Mouse (Mus musculus) left cerebral cortex, adult 2 months (tissue): ENCODE measurements around the gene Nrg3. TPM values are rescaled to one million over a fixed set of nuclear protein-coding genes. Genes with fewer than 3 reads are reported as not detected.

Experiments
- DNase-seq, 2 experiments: peaks; one replicate each; pipeline ENCODE4 v3.0.0; 2021 to 2022; ENCODE audit warnings: low spot score in 2 of 2, mixed read lengths in 1 of 2; ENCODE audit errors: extremely low spot score in 1 of 2
- H3K27ac ChIP-seq: fragments of 200-600 bp; 2 replicates; pipeline ENCODE4 v1.8.1; 2022
- H3K4me3 ChIP-seq: fragments of 200-600 bp; 2 replicates; pipeline ENCODE4 v1.8.1; 2022
- CTCF ChIP-seq: fragments of 200-600 bp; IDR thresholded peaks from 2 replicates; pipeline ENCODE4 v1.8.1; 2022; ENCODE audit warnings: antibody characterized with exemption, mild to moderate bottlenecking, moderate library complexity
- intact Hi-C: fragments of 180-260 bp; cut with DNase I; formaldehyde crosslinking; loops from one replicate; pipeline ENCODE4 v1.15.1; 2025
- total RNA-seq, 2 experiments: library from RNA; stranded (reverse); gene quantifications; 2 replicates each; pipeline ENCODE4 v1.2.3; 2021

The Nrg3 gene
- total RNA-seq, 2 experiments from 2014 or later: 73.3 to 76.3 TPM

DNA sequence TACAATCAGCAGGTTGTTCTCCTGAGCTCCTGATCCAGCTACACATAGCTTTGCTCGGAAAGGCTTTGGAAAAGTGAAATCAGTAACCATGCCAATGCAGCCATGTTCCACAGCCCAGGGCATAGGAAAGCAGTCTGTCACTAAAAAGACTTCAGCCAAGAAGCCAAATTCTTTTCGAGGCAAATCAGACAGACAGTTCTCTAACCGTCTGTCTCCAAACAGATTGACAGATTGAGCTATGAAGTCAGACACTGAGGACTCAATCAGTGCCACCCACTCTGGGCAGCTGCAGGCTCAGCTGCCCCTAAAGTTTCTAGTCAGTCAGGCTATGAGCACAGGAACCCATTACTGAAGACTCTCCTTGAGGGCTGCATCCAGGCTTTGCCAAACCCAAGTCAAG is 429.1 kb downstream of the Nrg3 start:
- intact Hi-C loops: no loop called here
- TF ChIP-seq CTCF: no peak
- no peak for DNase-seq
- Histone ChIP-seq H3K27ac (peak overlapping the region; percentile 66), H3K4me3 (no peak overlapping the region)

DNA sequence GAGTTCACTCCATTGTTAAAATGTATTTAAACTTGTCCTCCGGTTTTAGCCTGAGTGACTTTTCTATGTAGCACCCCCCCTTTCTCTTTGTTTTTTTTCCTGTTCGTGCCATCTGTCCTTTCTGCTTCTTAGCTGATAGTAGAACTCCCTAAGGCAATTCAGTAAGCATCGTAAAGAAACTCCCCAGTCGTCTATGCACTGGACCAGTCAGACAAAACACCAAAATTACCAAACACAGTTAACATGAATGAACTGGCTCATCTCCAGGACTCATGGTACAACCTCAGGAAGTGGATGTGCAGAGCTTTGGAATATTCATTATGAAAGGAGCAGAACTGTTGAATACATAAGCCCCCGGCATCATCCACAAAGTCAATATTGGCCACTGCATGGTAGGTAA is 429.5 kb downstream of the Nrg3 start:
- no peak for DNase-seq

DNA sequence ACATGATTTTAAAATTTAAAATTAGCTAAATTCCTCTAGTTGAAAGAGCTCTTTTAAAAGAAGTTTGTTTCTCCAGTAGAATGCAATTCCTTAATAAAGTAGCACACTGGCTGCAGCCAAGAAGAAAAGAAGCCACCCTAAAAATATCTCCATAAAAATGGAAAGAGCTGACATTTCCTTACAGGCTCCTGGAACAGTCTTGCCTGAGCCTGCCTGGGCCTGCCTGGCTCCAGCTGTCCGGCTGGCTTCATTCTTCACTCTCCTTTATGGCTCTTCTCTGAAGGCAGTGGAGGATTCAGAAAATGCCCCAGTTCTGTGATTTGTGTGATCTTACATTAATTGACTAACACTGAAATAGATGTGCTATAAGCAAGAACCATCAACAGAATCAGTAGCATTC is 433.8 kb downstream of the Nrg3 start:
- peak; percentile 14 to 39 for DNase-seq
- intact Hi-C loops: loop anchor here (1.0 to 5.0 kb wide), 2 partner anchors 16 to 38 kb away; no protein-coding TSS in a partner anchor
- peak overlapping the region; percentile 65 for H3K27ac ChIP-seq
- H3K4me3 ChIP-seq: no peak overlapping the region
- no peak for TF ChIP-seq CTCF

More for the DNA sequence above, 429.5 kb downstream of the Nrg3 start:
- intact Hi-C loops: no loop called here
- no peak for TF ChIP-seq CTCF
- H3K27ac ChIP-seq: peak overlapping the region; percentile 66
- H3K4me3 ChIP-seq: no peak overlapping the region

GRCm38 (mm10) chr14:39034482-39034881 is 438.4 kb downstream of the Nrg3 start:
- intact Hi-C loops: no loop called here
- Histone ChIP-seq H3K27ac (peak overlapping the region; percentile 69; the same call in 1 of the 2 replicates), H3K4me3 (no peak overlapping the region)
- no peak for TF ChIP-seq CTCF
- no peak for DNase-seq

DNA sequence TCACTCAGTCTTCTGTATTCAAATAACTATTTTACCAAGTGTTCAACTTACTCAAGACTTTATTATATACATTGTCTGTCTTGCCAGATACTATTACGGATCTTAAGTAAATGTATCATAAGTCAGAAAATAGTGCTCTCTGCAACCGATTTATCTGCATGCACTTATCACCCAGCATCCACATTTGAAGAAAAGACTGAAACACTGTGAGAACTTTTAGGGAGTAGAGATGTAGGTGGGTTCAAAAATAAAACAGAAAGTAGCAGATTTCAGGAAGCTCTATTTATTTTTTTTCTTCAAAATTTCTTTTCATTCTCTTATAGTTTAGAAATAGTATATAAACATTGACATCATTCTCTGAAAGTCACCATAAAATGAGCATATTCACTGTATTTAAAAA is 449.8 kb downstream of the Nrg3 start:
- TF ChIP-seq CTCF: no peak
- no peak overlapping the region for H3K4me3 ChIP-seq
- intact Hi-C loops: loop anchor here (1.0 kb wide), 1 partner anchor 16 kb away; no protein-coding TSS in a partner anchor
- H3K27ac ChIP-seq: peak overlapping the region; percentile 12; the same call in 1 of the 2 replicates
- no peak for DNase-seq

- no peak for TF ChIP-seq CTCF
- intact Hi-C loops: no loop called here
- DNase-seq: no peak
- no peak overlapping the region for H3K27ac ChIP-seq
- H3K4me3 ChIP-seq: no peak overlapping the region
Measured at GRCm38 (mm10) chr14:39014126-39014525, 458.8 kb downstream of the Nrg3 start.

DNA sequence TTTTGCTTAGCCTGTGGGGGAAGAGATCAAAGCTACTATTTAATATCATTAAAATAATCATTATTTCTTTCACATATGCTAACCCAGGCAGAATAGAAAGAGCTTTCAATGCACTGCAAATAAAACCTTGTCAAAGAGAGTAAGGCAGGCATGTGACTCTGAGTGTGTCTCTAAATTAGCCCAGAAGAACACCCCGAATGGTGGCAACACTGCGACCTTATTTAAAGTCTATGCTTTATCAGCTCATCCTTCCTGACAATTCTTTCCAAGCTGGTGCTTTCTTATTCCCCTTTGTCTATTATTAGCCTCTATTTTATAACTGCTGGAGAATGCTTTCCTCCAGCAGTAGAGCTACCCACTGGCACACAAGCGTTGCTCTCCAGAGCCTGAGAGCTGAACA is 475.0 kb downstream of the Nrg3 start:
- DNase-seq: no peak
- no peak overlapping the region for H3K27ac ChIP-seq
- intact Hi-C loops: no loop called here

GRCm38 (mm10) chr14:38992574-38992866 is 480.4 kb downstream of the Nrg3 start:
- Histone ChIP-seq H3K4me3 (peak overlapping the region; percentile 16; the same call in 1 of the 2 replicates), H3K27ac (peak overlapping the region; percentile 48)
- intact Hi-C loops: loop anchor here (1.0 kb wide), 1 partner anchor 480 kb away; no protein-coding TSS in a partner anchor
- TF ChIP-seq CTCF: no peak
- no peak for DNase-seq

More for the DNA sequence above, 475.0 kb downstream of the Nrg3 start:
- no peak overlapping the region for H3K4me3 ChIP-seq
- TF ChIP-seq CTCF: no peak

- peak overlapping the region; percentile 48 for H3K27ac ChIP-seq
- peak in 1 of 2 experiments; percentile 41 for DNase-seq
- H3K4me3 ChIP-seq: peak overlapping the region; percentile 16; the same call in 1 of the 2 replicates
- TF ChIP-seq CTCF: peak; percentile 75
- intact Hi-C loops: loop anchor here (1.0 kb wide), 1 partner anchor 480 kb away; no protein-coding TSS in a partner anchor
Measured at GRCm38 (mm10) chr14:38991847-38992573, 480.9 kb downstream of the Nrg3 start.

GRCm38 (mm10) chr14:38959367-38959766 is 513.5 kb downstream of the Nrg3 start:
- TF ChIP-seq CTCF: no peak
- no peak overlapping the region for H3K27ac ChIP-seq
- H3K4me3 ChIP-seq: no peak overlapping the region
- intact Hi-C loops: no loop called here
- no peak for DNase-seq

GRCm38 (mm10) chr14:38937481-38937880 is 535.4 kb downstream of the Nrg3 start:
- H3K4me3 ChIP-seq: no peak overlapping the region
- DNase-seq: no peak
- no peak overlapping the region for H3K27ac ChIP-seq
- intact Hi-C loops: no loop called here
- no peak for TF ChIP-seq CTCF

DNA sequence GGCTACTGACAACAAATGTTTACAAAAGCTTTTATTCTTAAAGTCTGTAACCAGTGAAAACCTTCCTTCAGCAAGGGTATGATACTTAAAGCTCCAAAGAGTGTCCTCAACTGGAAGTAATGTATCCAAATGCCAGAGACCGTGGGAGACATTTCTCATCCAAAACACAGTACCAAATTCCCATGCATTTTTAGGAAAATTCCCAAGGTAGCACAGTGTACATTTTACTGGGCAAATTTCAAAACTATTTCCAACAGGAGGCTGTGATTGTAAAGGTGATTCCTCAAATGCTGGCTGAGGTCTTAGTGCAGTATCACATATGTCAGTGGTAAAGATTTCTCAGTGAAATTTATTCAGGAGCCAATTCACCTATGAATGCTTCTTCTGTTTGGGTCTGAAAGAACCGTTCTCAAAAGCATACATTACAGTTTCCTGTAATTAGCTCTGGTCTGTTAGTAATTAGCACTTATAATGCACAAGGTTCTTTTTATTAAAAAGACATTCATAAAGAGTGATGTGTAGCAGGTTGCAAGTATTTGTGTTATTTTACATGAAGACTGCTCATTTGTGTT is 536.3 kb downstream of the Nrg3 start:
- no peak for TF ChIP-seq CTCF
- H3K4me3 ChIP-seq: no peak overlapping the region
- intact Hi-C loops: no loop called here
- DNase-seq: no peak
- H3K27ac ChIP-seq: no peak overlapping the region
